Mouse (Mus musculus) embryonic fibroblast, embryonic 13.5 days (primary cell): Measurements from ENCODE around the gene Birc7. TPM values are rescaled to one million over a fixed set of nuclear protein-coding genes. Genes with fewer than 3 reads are reported as not detected.
A peak's percentile ranks its signal among the peaks of the same experiment; 100 is the strongest.

Source experiments
- H3K27ac ChIP-seq: 2 replicates; pipeline ENCODE4 v1.5.1; 2012; ENCODE audit warnings: low read length, control low read depth, inconsistent platforms; ENCODE audit not compliant: insufficient read depth
- H3K4me1 ChIP-seq: 2 replicates; pipeline ENCODE4 v1.6.1; 2011; ENCODE audit warnings: low read length; ENCODE audit not compliant: control insufficient read depth, insufficient read depth
- H3K4me3 ChIP-seq: 2 replicates; pipeline ENCODE4 v1.5.1; 2011; ENCODE audit warnings: mild to moderate bottlenecking, control low read depth, low read length; ENCODE audit not compliant: insufficient read depth
- CTCF ChIP-seq: IDR thresholded peaks from 2 replicates; pipeline ENCODE4 v1.5.1; 2011; ENCODE audit warnings: mild to moderate bottlenecking, control low read depth, low read length, moderate library complexity, borderline replicate concordance; ENCODE audit not compliant: insufficient read depth
- POLR2A ChIP-seq: IDR thresholded peaks from 2 replicates; pipeline ENCODE4 v1.6.1; 2011; ENCODE audit warnings: low read depth, mild to moderate bottlenecking, control low read depth, low read length, moderate library complexity
- polyA plus RNA-seq: library from polyadenylated mRNA; stranded (reverse); fragments of >200 nt; gene quantifications from 2 replicates; pipeline ENCODE4 v1.2.4, GENCODE M21; 2011; ENCODE audit warnings: low read depth; ENCODE audit not compliant: missing spikeins, insufficient read length

Gene Birc7
- polyA plus RNA-seq, 1 experiment, result not detected

DNA sequence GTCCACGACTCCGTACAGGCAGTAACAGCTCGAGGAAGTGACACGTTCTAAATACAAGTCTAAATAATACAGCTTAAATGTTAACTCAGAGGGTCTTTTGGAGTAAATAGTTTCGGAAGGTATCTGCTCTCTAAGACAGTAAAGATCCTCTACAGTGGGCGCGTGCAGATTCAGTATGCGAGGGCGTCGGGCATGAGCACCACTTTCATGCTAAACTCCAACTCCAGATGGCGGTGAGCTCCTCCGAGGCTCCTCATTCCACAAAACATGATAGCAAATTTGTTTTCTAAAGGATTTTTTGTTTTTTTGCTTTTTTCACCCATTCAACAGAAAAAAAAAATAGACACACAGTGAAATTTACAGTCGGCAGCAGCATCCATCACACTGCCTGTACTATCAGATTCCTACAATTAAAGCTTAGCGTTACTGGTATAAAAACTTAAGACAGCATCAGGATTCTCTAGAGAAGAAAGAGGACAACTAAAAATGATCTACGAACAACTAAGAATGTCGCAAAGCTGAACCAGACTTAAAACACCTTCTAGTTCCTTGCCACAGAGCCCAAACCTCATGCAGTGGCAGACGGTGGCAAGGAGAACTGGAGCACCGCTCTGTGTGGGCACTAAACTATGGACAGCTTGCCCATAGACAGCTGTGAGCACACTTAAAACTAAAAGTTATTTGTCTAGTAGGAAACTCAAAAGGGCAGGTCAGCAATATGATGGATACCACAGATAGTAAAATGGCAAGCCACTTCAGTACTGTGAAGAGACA is 24.2 kb upstream of the Birc7 start:
- TF ChIP-seq POLR2A (no peak), CTCF (no peak)
- H3K4me1 ChIP-seq, result no peaks in the 10 kb centered on the region; the same call in 1 of the 2 replicates

GRCm38 (mm10) chr2:180905556-180906221 is 23.1 kb upstream of the Birc7 start:
- TF ChIP-seq CTCF (no peak), POLR2A (no peak)
- H3K27ac ChIP-seq, result no peak overlapping the region
- no peaks in the 10 kb centered on the region; the same call in 1 of the 2 replicates for H3K4me1 ChIP-seq
- H3K4me3 ChIP-seq, result no peak overlapping the region

More for the DNA sequence above, 24.2 kb upstream of the Birc7 start:
- Histone ChIP-seq H3K4me3 (no peak overlapping the region), H3K27ac (no peak overlapping the region)

- H3K4me3 ChIP-seq, result no peak overlapping the region
- no peak for TF ChIP-seq POLR2A
- TF ChIP-seq CTCF, result no peak
- no peak overlapping the region for H3K27ac ChIP-seq
- H3K4me1 ChIP-seq, result no peaks in the 10 kb centered on the region; the same call in 1 of the 2 replicates
Measured at GRCm38 (mm10) chr2:180910928-180911327, 17.9 kb upstream of the Birc7 start.

DNA sequence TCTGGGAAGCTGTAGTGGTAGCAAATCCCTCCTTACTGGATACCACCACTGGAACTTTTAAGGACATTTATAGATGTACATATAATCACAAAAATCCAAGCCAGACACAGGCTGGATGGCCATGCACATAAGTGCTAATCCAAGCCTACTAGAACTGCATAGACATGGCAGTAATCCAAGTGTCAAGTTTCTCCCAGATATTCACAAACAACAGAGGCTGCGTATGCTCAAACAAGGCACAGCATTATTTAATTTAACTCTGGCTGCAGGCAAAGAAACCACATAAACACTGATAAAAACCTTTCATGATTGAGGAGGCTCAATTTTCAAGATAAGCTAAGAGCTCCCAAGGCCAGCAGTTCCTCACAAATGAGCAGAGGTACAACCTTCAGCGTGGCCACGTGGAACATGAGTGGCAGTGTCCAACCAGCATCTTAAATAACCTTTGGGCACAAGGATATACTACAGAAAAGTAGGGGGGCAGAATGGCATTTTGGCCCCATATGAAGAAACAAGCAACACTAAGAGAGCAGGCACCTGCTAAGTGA is 12.9 kb upstream of the Birc7 start:
- TF ChIP-seq CTCF (no peak), POLR2A (no peak)
- Histone ChIP-seq H3K4me1 (no peaks in the 10 kb centered on the region; the same call in 1 of the 2 replicates), H3K27ac (no peak overlapping the region), H3K4me3 (no peak overlapping the region)

GRCm38 (mm10) chr2:180919913-180920809 is 8.7 kb upstream of the Birc7 start:
- Histone ChIP-seq H3K4me1 (no peaks in the 10 kb centered on the region; the same call in 1 of the 2 replicates), H3K27ac (0 out of 2 replicates have a peak overlapping the region, but pooled peaks have one; percentile 6), H3K4me3 (peak overlapping the region; percentile 89)
- no peak for TF ChIP-seq CTCF
- no peak for TF ChIP-seq POLR2A

- Histone ChIP-seq H3K4me3 (peak within 1 kb of the TSS; percentile 89), H3K4me1 (no peaks in the 10 kb centered on the region; the same call in 1 of the 2 replicates), H3K27ac (0 out of 2 replicates have a peak within 1 kb of the TSS, but pooled peaks have one; percentile 6)
- TF ChIP-seq POLR2A, result peak; percentile 47
- no peak for TF ChIP-seq CTCF
Measured at GRCm38 (mm10) chr2:180920810-180921400, 7.9 kb upstream of the Birc7 start, which contains the start of gene Ythdf1. Gene Ythdf1, minus strand, starts transcription at chr2:180920949.

DNA sequence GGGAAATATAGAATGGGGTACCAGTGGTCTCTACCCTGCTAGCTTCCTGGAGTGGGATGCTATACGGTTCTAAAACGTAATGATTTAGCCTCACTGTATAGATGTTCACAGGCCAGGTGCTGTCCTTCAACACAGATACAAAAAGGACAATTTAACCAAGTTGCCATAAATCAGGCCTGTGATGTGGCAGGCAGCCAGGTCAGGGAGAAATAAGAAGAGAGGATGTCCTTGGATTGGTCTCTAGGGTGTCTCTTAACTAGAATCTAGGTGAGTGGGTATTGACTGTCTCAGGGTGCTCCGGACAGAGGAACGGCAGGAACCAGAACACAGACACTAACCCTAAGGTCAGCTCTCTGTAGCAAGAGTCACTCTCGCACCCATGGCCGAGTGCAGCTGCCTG is 6.1 kb upstream of the Birc7 start:
- no peak for TF ChIP-seq CTCF
- TF ChIP-seq POLR2A, result no peak
- no peak overlapping the region for H3K27ac ChIP-seq
- no peak overlapping the region for H3K4me3 ChIP-seq
- no peaks in the 10 kb centered on the region for H3K4me1 ChIP-seq

DNA sequence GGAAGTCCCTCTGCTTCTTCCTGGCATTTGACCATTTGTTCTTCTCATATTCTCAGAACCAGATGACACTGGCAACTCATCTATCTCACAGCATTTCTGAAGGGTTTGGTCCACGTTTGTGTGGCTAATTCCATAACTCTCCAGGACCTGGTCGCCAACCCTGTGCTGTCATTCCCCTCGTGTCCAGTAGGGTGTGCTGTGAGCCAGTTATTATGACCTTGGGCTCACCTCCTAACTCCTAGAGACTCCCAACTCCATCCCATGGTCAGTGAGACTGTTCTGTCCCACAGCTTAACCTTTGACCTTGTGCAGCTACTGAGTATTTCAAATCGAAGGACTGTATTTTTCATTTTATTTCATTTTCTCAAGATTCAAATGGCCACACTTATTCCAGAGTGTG is 3.6 kb upstream of the Birc7 start:
- H3K27ac ChIP-seq, result no peak overlapping the region
- no peak for TF ChIP-seq POLR2A
- peak; percentile 94; the same call in 1 of the 2 replicates for TF ChIP-seq CTCF
- H3K4me3 ChIP-seq, result no peak overlapping the region

DNA sequence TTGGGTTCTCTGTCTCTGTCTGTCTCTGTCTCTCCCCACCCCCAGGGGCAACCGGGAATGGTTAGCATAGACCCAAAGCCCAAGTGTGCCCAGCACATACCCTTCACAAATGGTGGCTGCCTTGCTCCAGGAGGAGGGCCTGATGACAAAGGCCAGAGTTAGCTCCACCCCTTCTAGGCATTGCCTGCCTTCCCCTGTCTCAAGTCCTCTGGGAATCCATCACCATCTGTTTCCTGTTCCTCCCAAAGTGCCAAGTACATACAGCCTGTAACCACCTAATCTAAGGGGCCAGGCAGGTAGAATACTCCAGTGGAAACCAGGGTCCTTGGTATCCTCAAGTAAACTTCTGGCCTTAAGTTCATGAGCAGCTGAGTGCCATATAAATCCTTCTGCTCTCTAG is 3.6 kb downstream of the Birc7 start:
- H3K4me3 ChIP-seq, result no peak overlapping the region
- no peak overlapping the region for H3K27ac ChIP-seq
- TF ChIP-seq CTCF, result no peak
- no peak for TF ChIP-seq POLR2A
- no peaks in the 10 kb centered on the region for H3K4me1 ChIP-seq

More for the DNA sequence above, 3.6 kb upstream of the Birc7 start:
- no peaks in the 10 kb centered on the region for H3K4me1 ChIP-seq
